Comparison of ENCODE assay signal across 8 mouse cellular contexts in the genomic region with DNA sequence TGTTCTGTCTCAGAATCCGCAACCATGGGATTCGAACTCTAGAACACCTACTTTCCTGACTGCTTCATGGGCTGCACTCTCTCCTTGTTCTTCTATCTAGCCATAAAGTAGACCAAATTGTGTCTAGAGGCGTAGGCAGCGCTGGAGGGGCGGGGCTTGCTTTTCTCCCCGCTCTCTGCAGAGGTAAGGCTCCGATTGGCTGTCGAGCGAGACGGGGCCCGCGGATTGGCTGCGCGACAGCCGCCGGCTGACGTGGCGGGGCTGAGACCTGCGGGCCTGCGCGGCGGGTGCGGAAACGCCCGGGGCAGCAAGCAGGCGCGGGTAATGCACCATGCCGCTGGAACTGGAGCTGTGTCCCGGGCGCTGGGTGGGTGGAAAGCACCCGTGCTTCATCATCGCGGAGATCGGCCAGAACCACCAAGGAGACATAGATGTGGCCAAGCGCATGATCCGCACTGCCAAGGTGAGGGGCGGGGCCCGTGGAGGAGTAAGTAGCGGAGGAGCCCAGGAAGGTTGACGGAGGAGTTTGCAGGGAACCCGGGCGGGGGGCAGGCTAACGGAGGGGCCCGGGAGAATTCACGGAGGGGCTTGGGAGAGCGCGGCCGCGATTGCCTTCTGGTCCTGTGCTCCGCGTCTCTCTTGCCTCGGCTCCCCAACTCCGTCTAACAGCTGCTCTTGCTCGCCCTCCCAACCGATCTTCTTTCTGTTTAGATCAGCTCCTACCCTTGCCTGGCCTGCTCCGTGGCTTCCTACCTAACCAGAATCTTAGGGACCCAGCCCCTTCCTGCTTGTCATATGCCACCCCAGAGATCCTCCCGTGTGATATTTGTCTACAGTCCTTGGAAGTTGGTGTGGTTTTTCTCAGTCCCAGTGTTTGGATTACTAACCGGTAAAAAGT. TPM values are rescaled to one million over a fixed set of nuclear protein-coding genes. Genes with fewer than 3 reads are reported as not detected.
DNase-seq lines count a peak whose midpoint lies in the region; ATAC-seq and TF ChIP-seq lines count a peak whose summit lies in the region.

A gene (plus strand): TSS at position 221 of the 898 bp plus-strand sequence.

- peaks cover 15% of the 10 kb centered on the region for H3K4me1 ChIP-seq in hindbrain, embryonic 10.5 days (replicated peaks)
- no peaks in the 10 kb centered on the region; the same call in 1 of the 2 replicates for H3K4me1 ChIP-seq in lung, postnatal 0 days (ENCODE audit: insufficient read depth, low read depth, low read length)

- H3K9ac ChIP-seq in lung, postnatal 0 days (replicated peaks; ENCODE audit: low read depth) = peak within 1 kb of the TSS; percentile 64

- TF ChIP-seq CTCF in lung, postnatal 0 days (IDR thresholded peaks at IDR 0.05) = no peak

- ATAC-seq in frontal cortex, adult (ENCODE audit: low TSS enrichment) = peak; percentile 99
- peak; percentile 98 for ATAC-seq in lung, postnatal 0 days

- DNase-seq in MN1 (ENCODE audit: low spot score) = peak; percentile 91
- peak; percentile 93 for DNase-seq in cerebellum, adult 9-10 months
- peak; percentile 94 for DNase-seq in hindbrain, embryonic 10.5 days (ENCODE audit: low spot score)
- DNase-seq in layer of hippocampus, adult 9-11 months = peak; percentile 95
- DNase-seq in lung, postnatal 0 days (ENCODE audit: low spot score) = peak; percentile 97
- DNase-seq in ovary, postnatal 14 days (ENCODE audit: low spot score) = peak; percentile 86
- DNase-seq in thymus, postnatal 14 days = peak; percentile 97

- peaks cover 25% of the 10 kb centered on the region for H3K36me3 ChIP-seq in hindbrain, embryonic 10.5 days
- no peaks in the 10 kb centered on the region; the same call in 1 of the 2 replicates for H3K36me3 ChIP-seq in lung, postnatal 0 days (ENCODE audit: insufficient read depth, low read length)

- peak within 1 kb of the TSS; percentile 89 for H3K27ac ChIP-seq in hindbrain, embryonic 10.5 days
- H3K27ac ChIP-seq in lung, postnatal 0 days (ENCODE audit: low read length) = peak within 1 kb of the TSS; percentile 20; the same call in 1 of the 2 replicates

- H3K9me3 ChIP-seq in hindbrain, embryonic 10.5 days = no peaks in the 10 kb centered on the region
- no peaks in the 10 kb centered on the region for H3K9me3 ChIP-seq in lung, postnatal 0 days (ENCODE audit: low read length)

- under 1% methylated on average over 58 of the region's 58 CpGs for WGBS in hindbrain, embryonic 10.5 days
- WGBS in lung, postnatal 0 days = under 1% methylated on average over 55 of the region's 58 CpGs

- peaks cover 18% of the 10 kb centered on the region; the same call in 1 of the 2 replicates for H3K27me3 ChIP-seq in hindbrain, embryonic 10.5 days (ENCODE audit: insufficient read depth, poor library complexity, severe bottlenecking)
- no peaks in the 10 kb centered on the region for H3K27me3 ChIP-seq in lung, postnatal 0 days (replicated peaks; ENCODE audit: insufficient read depth, low read length)

- no peak for TF ChIP-seq EP300 in lung, postnatal 0 days (IDR thresholded peaks at IDR 0.05)

- peak within 1 kb of the TSS; percentile 80 for H3K4me3 ChIP-seq in hindbrain, embryonic 10.5 days
- peak within 1 kb of the TSS; percentile 81 for H3K4me3 ChIP-seq in lung, postnatal 0 days (ENCODE audit: low read depth, low read length)

- peak within 1 kb of the TSS; percentile 92 for H3K4me2 ChIP-seq in lung, postnatal 0 days (replicated peaks; ENCODE audit: low read depth, low read length)

RNA-seq across cellular contexts. Expression of the gene that starts here (rescaled TPM):
- 79.1 and 80.5 TPM in 2 replicates for polyA plus RNA-seq in hindbrain, embryonic 10.5 days (2016; fragmentation: Nextera tagmentation; extraction: Ambion mirVana)
- 48.2 and 52.4 TPM in 2 replicates for polyA plus RNA-seq in lung, postnatal 0 days (2015; fragmentation: Nextera tagmentation; extraction: Ambion mirVana)

Comparison
In these comparisons a context has a peak if more than half of its experiments do, and no peak if none do; other contexts are left out.
1. Peak in every context shown above with its lines: DNase-seq, ATAC-seq, H3K4me3 ChIP-seq and H3K27ac ChIP-seq.